Mouse (Mus musculus): ENCODE results near the gene Tnxb.
A peak's percentile ranks its signal among the peaks of the same experiment; 100 is the strongest.

The Tnxb gene

DNA sequence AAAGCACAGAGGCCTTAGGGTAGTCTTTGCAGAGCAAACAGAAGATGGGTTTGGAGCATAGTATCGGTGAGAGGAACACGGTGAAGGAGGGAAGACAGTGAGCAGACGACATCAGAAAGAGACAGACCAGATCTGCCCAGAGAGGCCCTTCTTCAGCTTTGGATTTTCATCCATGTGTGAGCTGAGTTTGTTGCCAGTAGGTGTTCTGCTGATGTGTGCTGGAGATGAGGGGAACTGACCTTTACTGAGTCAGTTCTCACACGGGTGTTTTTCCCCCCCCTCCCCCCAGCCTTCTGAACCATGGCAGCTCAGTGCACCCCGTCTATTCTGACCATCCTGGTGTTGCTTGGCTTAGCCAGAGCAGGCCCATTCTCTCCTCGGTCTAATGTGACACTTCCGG lies at the start of gene Tnxb:
TSS of gene Tnxb (plus strand) at position 301 of the 400 bp plus-strand sequence.
- no peak for DNase-seq

DNA sequence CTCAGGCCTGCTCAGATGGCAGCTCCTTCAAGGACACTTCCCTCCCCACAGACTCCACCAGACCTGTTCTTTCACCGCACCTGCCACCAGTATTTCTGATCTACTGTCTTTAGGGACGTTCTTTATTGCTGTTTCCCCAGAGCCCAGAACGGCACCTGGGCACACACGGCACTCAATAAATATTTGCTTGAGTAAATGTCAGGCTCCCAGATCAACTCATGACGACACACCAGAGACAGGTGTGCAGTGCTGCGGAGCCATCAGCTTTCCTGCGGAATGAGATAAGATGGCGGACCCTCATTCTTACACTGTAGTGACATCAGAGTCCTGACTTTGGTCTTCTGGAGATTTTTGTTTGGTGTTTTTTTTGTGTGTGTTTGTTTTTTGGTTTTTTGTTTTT lies 49.3 kb upstream of the Tnxb start:
- no peak for DNase-seq

DNA sequence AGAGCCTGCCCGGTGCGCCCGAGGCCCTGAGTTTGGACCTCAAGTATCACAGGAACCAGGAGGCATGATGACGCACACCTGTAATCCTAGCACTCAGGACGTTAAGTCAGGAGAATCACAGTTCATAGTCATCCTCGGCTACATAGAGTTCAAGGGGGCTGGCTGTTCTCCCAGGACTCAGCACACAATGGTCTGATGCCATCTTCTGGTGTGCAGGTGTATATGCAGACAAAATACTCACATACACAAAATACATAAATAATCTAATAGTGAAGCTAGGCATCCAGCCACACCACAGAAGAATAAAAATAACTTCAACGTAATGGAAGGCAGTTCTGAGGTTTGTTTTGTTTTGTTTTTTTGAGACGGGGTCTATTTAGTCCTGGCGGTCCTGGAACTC lies 47.2 kb upstream of the Tnxb start:
- no peak for DNase-seq

DNA sequence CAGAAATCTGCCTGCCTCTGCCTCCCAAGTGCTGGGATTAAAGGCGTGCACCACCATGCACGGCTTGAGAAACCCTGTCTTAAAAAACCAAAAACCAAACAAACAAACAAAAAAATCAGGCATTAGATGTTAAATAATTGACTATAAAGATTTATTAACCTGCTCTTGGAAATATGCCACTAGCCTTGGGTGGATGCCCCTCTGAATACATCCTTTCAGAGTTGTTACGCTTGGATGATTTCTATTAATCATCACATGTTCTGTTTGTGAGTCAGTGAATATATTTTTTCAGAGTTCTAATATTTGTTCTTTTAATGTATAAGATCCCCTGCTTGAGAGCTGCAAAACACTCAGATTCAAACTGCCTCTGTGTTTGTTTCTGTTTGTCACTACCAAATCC lies 45.4 kb upstream of the Tnxb start:
- DNase-seq, result peak; percentile 82

- DNase-seq, result peak; percentile 67
Measured at GRCm38 (mm10) chr17:34626062-34626772, 44.1 kb upstream of the Tnxb start.

GRCm38 (mm10) chr17:34626773-34627092 lies 43.6 kb upstream of the Tnxb start:
- DNase-seq, result peak; percentile 60

- DNase-seq, result peak; percentile 95
Measured at GRCm38 (mm10) chr17:34627093-34627942, 43.0 kb upstream of the Tnxb start.

DNA sequence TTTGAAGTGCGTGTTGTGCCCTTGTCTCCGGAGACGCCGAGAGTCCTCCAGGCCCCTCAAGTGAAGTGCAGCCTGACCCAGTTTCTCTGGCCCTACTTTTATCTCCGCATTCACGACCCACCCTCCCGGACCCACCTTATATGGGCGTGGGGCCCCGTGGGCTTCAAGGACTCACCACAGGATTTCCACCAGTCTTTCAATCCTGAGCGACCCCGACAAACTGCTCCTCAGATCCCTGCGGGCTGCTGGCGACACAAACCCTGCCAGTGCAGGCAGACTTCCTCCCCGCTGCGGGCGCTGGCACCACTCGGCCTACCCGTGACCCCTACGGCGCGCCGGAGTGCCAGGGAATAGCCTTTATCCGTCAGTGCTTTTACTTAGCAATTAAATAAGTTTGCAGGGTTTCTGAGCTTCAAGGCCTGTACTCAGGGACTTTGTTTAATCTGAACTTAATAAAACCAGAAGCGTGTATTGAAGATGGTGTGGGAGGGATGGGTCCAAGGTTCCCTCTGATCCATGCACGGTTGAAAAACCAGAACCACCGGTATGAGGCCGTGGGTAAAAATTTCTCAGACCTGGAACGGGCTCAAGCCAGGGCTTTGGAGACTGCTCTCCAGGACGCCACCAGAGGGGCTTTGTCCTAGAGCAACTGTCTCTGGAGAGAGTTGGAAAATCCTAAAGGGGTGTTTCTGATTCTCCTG lies 42.2 kb upstream of the Tnxb start, which contains the start of gene Ppt2:
TSS of gene Ppt2 (minus strand) at position 568 of the 701 bp plus-strand sequence.
- peak; percentile 89 for DNase-seq

DNA sequence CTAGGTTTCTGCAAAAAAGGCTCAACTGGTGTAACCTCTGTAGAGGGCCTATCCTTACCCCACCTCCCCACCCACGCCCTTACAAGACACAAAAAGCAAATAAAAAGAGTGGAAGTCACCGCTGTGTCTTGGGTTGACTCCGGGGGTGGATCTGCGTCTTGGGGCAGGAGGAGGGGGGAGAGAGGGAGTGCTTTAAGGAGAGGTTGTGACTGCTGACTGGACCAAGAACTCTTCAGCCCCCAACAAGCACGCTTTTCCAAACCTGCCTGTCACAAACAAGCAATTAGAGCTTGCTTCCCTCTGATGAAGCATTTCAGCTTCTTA lies 41.7 kb upstream of the Tnxb start:
- no peak for DNase-seq

DNA sequence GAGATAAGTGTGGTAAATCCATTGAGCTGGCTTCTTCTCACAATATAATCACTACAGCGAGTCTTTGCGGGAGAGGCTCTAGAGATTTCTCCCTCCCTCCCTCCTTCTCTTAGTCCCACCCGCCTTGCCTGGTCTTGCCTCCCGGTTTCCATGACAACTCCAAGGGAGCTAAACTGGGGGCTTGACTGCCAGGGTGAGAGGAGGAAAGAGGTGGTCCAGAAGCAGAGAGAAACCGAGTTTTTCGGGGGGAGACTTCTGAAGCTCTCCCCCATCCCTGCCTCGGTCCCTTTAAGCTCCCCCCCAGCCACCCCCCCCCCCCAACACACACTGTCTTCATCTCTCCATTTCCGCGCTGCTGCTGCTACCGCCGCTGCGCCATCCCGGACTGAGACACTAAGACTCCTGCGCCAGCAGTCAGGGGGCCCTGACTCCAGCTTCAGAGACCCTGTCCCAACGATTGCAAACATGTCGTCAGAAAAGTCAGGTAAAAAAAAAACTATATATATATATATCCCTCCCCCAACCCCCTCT lies 41.0 kb upstream of the Tnxb start, which contains the start of gene Prrt1:
TSS of gene Prrt1 (plus strand) at position 313 of the 531 bp plus-strand sequence.
- no peak for DNase-seq

DNA sequence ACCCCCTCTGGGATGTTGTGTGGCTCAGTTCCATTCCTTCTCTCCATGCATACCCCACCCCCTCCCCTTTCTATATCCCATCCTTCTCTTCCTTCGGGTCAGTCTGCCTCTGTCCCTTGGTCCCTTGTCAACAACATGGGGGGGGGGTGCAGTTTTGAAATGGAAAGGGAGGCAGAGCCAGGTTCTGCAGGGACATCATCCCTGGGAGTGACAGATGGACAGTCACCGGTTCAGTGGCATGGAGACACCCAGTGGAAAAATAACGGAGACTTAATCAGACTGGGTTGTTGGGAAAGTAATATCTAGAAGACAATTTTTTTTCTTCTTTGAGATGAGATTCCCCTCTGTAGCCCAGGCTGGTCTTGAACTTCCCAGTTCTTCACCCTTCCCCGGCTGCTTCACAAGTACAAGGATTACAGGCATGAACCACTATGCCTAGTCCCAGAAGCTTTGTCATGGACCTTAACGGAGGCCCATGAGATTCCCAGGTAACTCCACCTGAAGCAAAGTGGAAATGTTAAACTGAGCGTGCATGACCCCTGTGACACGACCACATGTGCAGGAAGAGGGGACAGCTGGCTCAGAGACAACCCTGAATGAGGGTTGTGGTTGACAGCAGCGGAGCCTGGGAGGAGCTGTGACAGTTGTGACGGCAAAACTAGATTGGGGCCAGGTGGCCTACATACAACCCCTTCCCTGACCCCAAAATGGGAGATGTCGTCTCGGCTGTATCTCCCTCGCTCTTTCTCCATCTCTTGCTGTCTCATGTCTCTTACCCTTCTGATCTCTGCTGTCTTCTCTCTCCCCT lies 40.3 kb upstream of the Tnxb start:
- DNase-seq, result no peak

GRCm38 (mm10) chr17:34630761-34631301 lies 39.5 kb upstream of the Tnxb start:
- no peak for DNase-seq

DNA sequence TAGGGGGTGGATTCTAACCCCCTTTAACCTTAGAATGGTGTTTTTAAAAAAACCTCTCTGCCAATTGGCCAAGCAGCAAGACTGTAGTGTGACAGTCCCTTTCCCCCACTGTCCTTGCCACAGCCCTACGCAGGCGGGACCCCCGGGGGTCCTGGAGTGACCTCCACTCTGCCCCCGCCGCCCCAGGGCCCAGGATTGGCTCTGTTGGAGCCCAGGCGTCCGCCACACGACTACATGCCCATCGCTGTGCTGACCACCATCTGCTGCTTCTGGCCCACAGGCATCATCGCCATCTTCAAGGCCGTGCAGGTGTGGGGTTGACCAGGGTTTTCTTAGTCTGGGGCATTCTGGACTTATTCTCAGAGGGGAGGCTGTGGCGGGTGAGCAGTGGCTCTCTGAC lies 38.7 kb upstream of the Tnxb start:
- no peak for DNase-seq

DNA sequence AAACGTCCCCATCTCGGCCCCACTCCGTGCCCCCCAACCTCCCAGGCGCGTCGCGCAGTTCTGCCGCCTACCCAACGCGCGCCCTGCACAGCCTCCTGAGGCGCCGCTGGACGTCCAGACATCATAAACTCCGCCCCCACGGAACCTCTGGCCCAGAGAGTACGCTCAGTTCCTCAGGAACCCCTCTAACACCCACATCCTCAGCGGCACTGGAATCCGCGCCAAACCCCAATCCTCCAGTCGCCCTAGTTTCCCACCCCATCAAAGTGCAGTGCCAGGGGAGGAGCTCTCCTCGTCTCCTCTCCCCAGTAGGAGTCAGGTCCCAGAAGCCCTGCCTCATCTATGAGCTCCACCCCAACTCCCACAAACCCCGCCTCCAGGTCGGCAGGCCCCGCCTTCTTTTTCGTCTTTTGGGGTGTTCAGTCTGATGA lies 38.1 kb upstream of the Tnxb start:
- peak; percentile 89 for DNase-seq

DNA sequence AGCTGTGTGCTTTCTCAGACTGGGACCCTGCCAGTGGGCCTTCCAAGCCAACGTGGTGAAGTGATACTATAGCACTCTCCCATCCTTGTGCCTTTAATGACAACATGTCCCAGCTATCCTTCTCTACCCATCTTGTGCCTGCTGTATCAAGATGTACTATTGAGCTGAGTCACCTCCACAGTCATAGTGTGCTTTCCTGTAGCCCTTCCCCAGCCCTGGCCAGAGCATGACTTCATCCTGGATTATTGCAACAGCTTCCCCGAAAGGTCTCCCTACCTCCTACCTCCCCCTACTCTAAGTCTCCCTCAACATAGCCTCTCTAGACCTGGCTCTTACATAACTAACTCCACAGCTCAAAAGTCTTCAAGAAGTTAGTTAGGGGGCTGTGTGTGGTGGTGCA lies 34.7 kb upstream of the Tnxb start:
- DNase-seq, result no peak

DNA sequence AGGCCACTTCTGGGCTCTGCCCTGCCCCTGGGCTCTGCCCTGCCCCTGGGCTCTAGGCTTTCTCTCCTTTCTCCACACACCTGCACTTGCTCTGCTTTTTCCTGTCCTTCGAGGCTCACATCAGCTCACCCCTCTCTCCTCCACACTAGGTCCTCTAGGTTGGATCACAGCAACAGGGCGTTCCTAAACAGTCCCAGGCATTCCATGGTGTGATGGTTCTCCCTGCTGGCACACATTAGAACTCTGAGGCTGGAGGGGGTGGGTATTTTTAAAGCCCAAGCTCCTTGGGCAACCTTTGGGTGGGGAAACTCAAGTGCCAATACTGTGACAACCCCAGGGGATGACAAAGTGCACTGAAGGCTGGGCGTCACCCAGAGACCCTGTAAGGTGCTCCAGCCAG lies 32.9 kb upstream of the Tnxb start:
- DNase-seq, result no peak

GRCm38 (mm10) chr17:34639461-34640255 lies 30.7 kb upstream of the Tnxb start:
- DNase-seq, result no peak

DNA sequence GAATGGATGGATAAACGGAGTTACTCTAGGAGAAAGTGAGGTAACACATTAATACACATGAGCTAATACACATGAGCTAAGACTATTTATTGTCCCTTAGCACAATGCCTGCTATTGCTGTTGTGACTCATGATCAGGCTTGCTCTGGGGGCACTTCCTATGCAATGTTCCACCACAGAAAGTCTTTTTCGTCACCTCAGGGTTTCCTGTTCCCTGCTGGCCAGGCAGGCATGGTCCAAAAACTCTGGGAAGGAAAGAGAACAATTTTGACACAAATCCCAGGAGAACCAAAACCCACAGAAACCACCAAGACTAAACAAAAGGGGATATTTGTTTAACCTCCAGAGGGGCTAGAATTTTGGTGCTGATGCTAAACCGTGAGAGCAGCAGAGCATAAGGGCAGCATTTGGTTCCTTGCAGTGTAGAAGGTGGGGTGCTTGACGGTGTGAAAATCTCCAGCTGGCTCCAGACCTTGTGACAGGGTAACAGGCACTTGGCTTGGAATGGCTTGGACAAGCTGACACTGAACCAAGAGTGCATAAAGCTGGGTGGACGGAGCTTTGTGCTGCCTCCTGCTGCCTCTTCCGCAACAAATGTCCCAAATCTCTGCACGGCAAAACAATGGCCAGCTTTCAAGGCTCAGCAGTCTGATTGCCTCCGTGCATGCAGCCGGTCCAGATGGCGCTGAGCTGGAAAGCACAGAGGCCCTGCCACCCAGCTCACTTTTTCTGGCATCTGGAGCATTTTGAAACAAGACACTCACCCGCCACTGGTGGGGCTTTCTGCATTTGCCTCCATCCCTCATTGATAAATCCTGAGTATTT lies 29.3 kb upstream of the Tnxb start:
- no peak for DNase-seq

- no peak for DNase-seq
Measured at GRCm38 (mm10) chr17:34641945-34642344, 28.4 kb upstream of the Tnxb start.

DNA sequence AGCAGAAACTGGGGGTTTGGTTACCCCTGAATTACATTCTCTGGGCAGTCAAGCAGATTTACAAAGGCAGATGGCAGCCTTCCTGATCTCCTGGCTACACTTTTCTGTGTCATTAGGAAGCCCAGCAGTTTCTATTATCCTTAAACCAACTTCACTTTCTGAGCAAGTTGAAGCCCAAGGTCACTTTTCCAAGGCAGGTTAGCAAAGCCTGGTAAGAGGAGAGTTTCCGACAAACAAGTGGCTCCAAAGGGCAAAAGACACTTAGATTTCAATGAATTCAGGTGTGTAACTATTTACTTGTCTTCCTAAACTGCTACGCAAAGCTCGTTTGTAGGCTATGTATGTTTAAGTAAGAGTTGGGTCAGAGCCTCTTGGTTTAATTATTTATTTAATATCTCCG lies 27.0 kb upstream of the Tnxb start:
- DNase-seq, result peak; percentile 59

GRCm38 (mm10) chr17:34643944-34644343 lies 26.4 kb upstream of the Tnxb start:
- peak; percentile 34 for DNase-seq

Measured in kidney, adult 9 months (tissue).